Mouse (Mus musculus) intestine, embryonic 14.5 days (tissue): ENCODE measurements around the gene Spata13. TPM values are rescaled to one million over a fixed set of nuclear protein-coding genes. Genes with fewer than 3 reads are reported as not detected.

Experiments used
- ATAC-seq: fragments of 200-750 bp; cut with Nextera tagmentation; replicated peaks from 2 replicates; pipeline ENCODE4 v1.8.0; 2017; ENCODE audit warnings: low read depth, moderate number of reproducible peaks, moderate TSS enrichment, moderate library complexity; ENCODE audit not compliant: low FRiP score, low TSS enrichment
- DNase-seq: peaks from one replicate; pipeline ENCODE4 v3.0.0-alpha.2; 2018; ENCODE audit warnings: low spot score
- H3K27ac ChIP-seq: fragments of 300-500 bp; sonication (generic); 2 replicates; pipeline ENCODE4 v1.5.1; 2014; ENCODE audit warnings: low read depth, mild to moderate bottlenecking, control low read depth
- H3K27me3 ChIP-seq: fragments of 300-500 bp; sonication (generic); replicated peaks from 2 replicates; pipeline ENCODE4 v1.6.1; 2014; ENCODE audit warnings: low read length, control low read depth; ENCODE audit not compliant: control insufficient read depth, insufficient read depth
- H3K36me3 ChIP-seq: fragments of 300-500 bp; sonication (generic); 2 replicates; pipeline ENCODE4 v1.6.1; 2014; ENCODE audit warnings: low read length, control low read depth; ENCODE audit not compliant: control insufficient read depth, insufficient read depth
- H3K4me1 ChIP-seq: fragments of 300-500 bp; sonication (generic); replicated peaks from 2 replicates; pipeline ENCODE4 v1.6.1; 2014; ENCODE audit warnings: low read length, control low read depth, mixed read lengths; ENCODE audit not compliant: control insufficient read depth, insufficient read depth
- H3K4me2 ChIP-seq: fragments of 300-500 bp; sonication (generic); 2 replicates; pipeline ENCODE4 v1.6.1; 2014; ENCODE audit warnings: low read length
- H3K4me3 ChIP-seq: fragments of 300-500 bp; sonication (generic); 2 replicates; pipeline ENCODE4 v1.5.1; 2014; ENCODE audit warnings: low read depth, low read length, control low read depth, mixed read lengths
- H3K9ac ChIP-seq: fragments of 300-500 bp; sonication (generic); 2 replicates; pipeline ENCODE4 v1.6.1; 2014; ENCODE audit warnings: mild to moderate bottlenecking, low read length
- H3K9me3 ChIP-seq: fragments of 300-500 bp; sonication (generic); 2 replicates; pipeline ENCODE4 v1.6.1; 2016; ENCODE audit warnings: low read length, control low read depth; ENCODE audit not compliant: control insufficient read depth
- WGBS: fragments of 180-500 bp; shearing (Covaris S2); extraction: QIAGEN DNeasy Blood & Tissue Kit; methylation state at CpG from one replicate; pipeline ENCODE4 v1.1.7; 2014; 5-methylcytosine and 5-hydroxymethylcytosine counted together
- polyA plus RNA-seq: library from polyadenylated mRNA; unstranded; fragments of >200 nt; fragmentation: Nextera tagmentation; extraction: Ambion mirVana; gene quantifications from 2 replicates; pipeline ENCODE4 v1.2.1, GENCODE M21; 2014

Spata13 gene
- polyA plus RNA-seq, 1 experiment from 2014 or later = 23.1 TPM

GRCm38 (mm10) chr14:60764526-60764925 is 130.7 kb downstream of the Spata13 start:
- H3K9ac ChIP-seq = no peak overlapping the region
- ATAC-seq (no peak), DNase-seq (no peak)
- no peak overlapping the region for H3K4me2 ChIP-seq
- H3K4me3 ChIP-seq = no peak overlapping the region
- peaks cover 4% of the 10 kb centered on the region; the same call in 1 of the 2 replicates for H3K4me1 ChIP-seq
- WGBS = 74% methylated on average over 4 of the region's 4 CpGs
- H3K27ac ChIP-seq = no peak overlapping the region
- H3K27me3 ChIP-seq = no peaks in the 10 kb centered on the region
- 0 out of 2 replicates have a peak, but pooled peaks cover 11% of the 10 kb centered on the region for H3K36me3 ChIP-seq
- no peaks in the 10 kb centered on the region for H3K9me3 ChIP-seq

- 0 out of 2 replicates have a peak, but pooled peaks cover 11% of the 10 kb centered on the region for H3K36me3 ChIP-seq
- H3K9ac ChIP-seq = no peak overlapping the region
- no peak overlapping the region for H3K27ac ChIP-seq
- H3K4me3 ChIP-seq = no peak overlapping the region
- WGBS = 67% methylated on average over 2 of the region's 2 CpGs
- no peaks in the 10 kb centered on the region for H3K9me3 ChIP-seq
- peaks cover 4% of the 10 kb centered on the region; the same call in 1 of the 2 replicates for H3K4me1 ChIP-seq
- ATAC-seq (no peak), DNase-seq (no peak)
- H3K4me2 ChIP-seq = no peak overlapping the region
- no peaks in the 10 kb centered on the region for H3K27me3 ChIP-seq
Observed at GRCm38 (mm10) chr14:60765025-60765424, 131.2 kb downstream of the Spata13 start.

- no peak for DNase-seq
- Histone ChIP-seq H3K27me3 (no peaks in the 10 kb centered on the region), H3K4me3 (no peak within 1 kb of the TSS), H3K27ac (no peak within 1 kb of the TSS), H3K9me3 (no peaks in the 10 kb centered on the region), H3K4me2 (no peak within 1 kb of the TSS), H3K4me1 (no peaks in the 10 kb centered on the region), H3K9ac (no peak within 1 kb of the TSS), H3K36me3 (no peaks in the 10 kb centered on the region)
- ATAC-seq = no peak
- 68% methylated on average over 4 of the region's 4 CpGs for WGBS
Observed at GRCm38 (mm10) chr14:60767884-60768283, 134.1 kb downstream of the Spata13 start, which contains the start of gene C1qtnf9. TSS of gene C1qtnf9 (plus strand) at chr14:60768134.

GRCm38 (mm10) chr14:60769340-60769739 is 135.5 kb downstream of the Spata13 start:
- Histone ChIP-seq H3K4me2 (no peak overlapping the region), H3K9me3 (no peaks in the 10 kb centered on the region), H3K9ac (no peak overlapping the region), H3K27me3 (no peaks in the 10 kb centered on the region), H3K4me1 (no peaks in the 10 kb centered on the region), H3K4me3 (no peak overlapping the region), H3K27ac (no peak overlapping the region), H3K36me3 (no peaks in the 10 kb centered on the region)
- 41% methylated on average over 6 of the region's 6 CpGs for WGBS
- no peak for ATAC-seq
- no peak for DNase-seq

GRCm38 (mm10) chr14:60770594-60770993 is 136.8 kb downstream of the Spata13 start:
- Histone ChIP-seq H3K4me3 (no peak overlapping the region), H3K27ac (no peak overlapping the region), H3K9me3 (no peaks in the 10 kb centered on the region), H3K4me2 (no peak overlapping the region), H3K9ac (no peak overlapping the region), H3K27me3 (no peaks in the 10 kb centered on the region), H3K36me3 (no peaks in the 10 kb centered on the region), H3K4me1 (no peaks in the 10 kb centered on the region)
- no peak for DNase-seq
- no peak for ATAC-seq
- 73% methylated on average over 6 of the region's 6 CpGs for WGBS

GRCm38 (mm10) chr14:60771057-60771456 is 137.3 kb downstream of the Spata13 start:
- no peak overlapping the region for H3K9ac ChIP-seq
- no peaks in the 10 kb centered on the region for H3K4me1 ChIP-seq
- H3K27me3 ChIP-seq = no peaks in the 10 kb centered on the region
- ATAC-seq (0 out of 2 replicates have a peak, but pooled peaks have one; percentile 66), DNase-seq (peak; percentile 88)
- WGBS = 9% methylated on average over 8 of the region's 8 CpGs
- H3K9me3 ChIP-seq = no peaks in the 10 kb centered on the region
- H3K27ac ChIP-seq = no peak overlapping the region
- H3K4me3 ChIP-seq = peak overlapping the region; percentile 29
- H3K4me2 ChIP-seq = peak overlapping the region; percentile 45
- H3K36me3 ChIP-seq = no peaks in the 10 kb centered on the region

- WGBS = 83% methylated on average over 2 of the region's 2 CpGs
- no peak for ATAC-seq
- no peak overlapping the region for H3K4me2 ChIP-seq
Observed at GRCm38 (mm10) chr14:60773476-60773875, 139.7 kb downstream of the Spata13 start.

GRCm38 (mm10) chr14:60776521-60776920 is 142.7 kb downstream of the Spata13 start:
- no peak overlapping the region for H3K27ac ChIP-seq
- H3K9me3 ChIP-seq = no peaks in the 10 kb centered on the region
- DNase-seq (no peak), ATAC-seq (no peak)
- H3K27me3 ChIP-seq = no peaks in the 10 kb centered on the region
- H3K9ac ChIP-seq = no peak overlapping the region
- no peaks in the 10 kb centered on the region for H3K4me1 ChIP-seq
- WGBS = 80% methylated on average over 8 of the region's 8 CpGs
- no peaks in the 10 kb centered on the region for H3K36me3 ChIP-seq
- no peak overlapping the region for H3K4me2 ChIP-seq
- H3K4me3 ChIP-seq = no peak overlapping the region

More at GRCm38 (mm10) chr14:60773476-60773875, 139.7 kb downstream of the Spata13 start:
- Histone ChIP-seq H3K27ac (no peak overlapping the region), H3K4me1 (no peaks in the 10 kb centered on the region), H3K27me3 (no peaks in the 10 kb centered on the region), H3K4me3 (no peak overlapping the region), H3K9me3 (no peaks in the 10 kb centered on the region), H3K9ac (no peak overlapping the region), H3K36me3 (no peaks in the 10 kb centered on the region)
- DNase-seq = no peak

GRCm38 (mm10) chr14:60777485-60777919 is 143.7 kb downstream of the Spata13 start:
- Histone ChIP-seq H3K27ac (no peak overlapping the region), H3K36me3 (no peaks in the 10 kb centered on the region), H3K27me3 (no peaks in the 10 kb centered on the region), H3K4me2 (no peak overlapping the region), H3K9ac (no peak overlapping the region), H3K4me1 (no peaks in the 10 kb centered on the region), H3K9me3 (no peaks in the 10 kb centered on the region), H3K4me3 (no peak overlapping the region)
- 89% methylated on average over 5 of the region's 5 CpGs for WGBS
- ATAC-seq (no peak), DNase-seq (no peak)
